Comparison of ENCODE assay signal across 11 mouse cellular contexts in the genomic region with DNA sequence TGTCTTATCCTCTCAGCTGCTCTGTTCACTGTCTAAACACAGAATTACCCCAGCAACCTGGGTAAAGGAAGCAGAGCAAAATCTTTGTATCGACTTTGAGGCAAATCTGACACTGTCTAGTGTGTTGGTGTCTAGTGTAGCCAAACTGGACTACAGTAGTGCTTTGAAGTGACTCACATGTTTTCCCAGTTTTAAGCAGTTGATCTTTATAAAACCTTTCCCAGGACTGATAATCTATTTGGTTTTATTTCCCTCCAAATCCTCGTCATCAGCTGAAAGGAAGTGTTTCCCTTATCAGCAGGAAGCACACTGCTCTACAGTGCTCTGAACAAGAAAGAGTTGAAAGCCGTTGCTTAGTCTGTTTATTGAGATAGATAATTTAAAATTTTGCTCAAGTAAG.
DNase-seq lines count a peak whose midpoint lies in the region; ATAC-seq and TF ChIP-seq lines count a peak whose summit lies in the region.
"Had no signal": no experiment of that assay in that cellular context is flagged by ENCODE, and none has a peak within 500 bp of the region (broad histone marks: within the 10 kb centered on the region; RNA-seq: fewer than 3 reads in every experiment).

No protein-coding gene starts in this region.

- H3K27me3 ChIP-seq in hindbrain, embryonic 10.5 days (ENCODE audit: insufficient read depth, poor library complexity, severe bottlenecking) = no peaks in the 10 kb centered on the region
- 0 out of 2 replicates have a peak, but pooled peaks cover 3% of the 10 kb centered on the region for H3K27me3 ChIP-seq in hindbrain, embryonic 13.5 days
- H3K27me3 ChIP-seq in midbrain, embryonic 11.5 days (ENCODE audit: control insufficient read depth, insufficient read depth, low read length) = no peaks in the 10 kb centered on the region
- H3K27me3 ChIP-seq in midbrain, postnatal 0 days (ENCODE audit: insufficient read depth, low read length) = no peaks in the 10 kb centered on the region
- no peaks in the 10 kb centered on the region for H3K27me3 ChIP-seq in limb, embryonic 10.5 days (ENCODE audit: low read depth, poor library complexity, severe bottlenecking)

- no peak overlapping the region for H3K4me2 ChIP-seq in hindbrain, embryonic 13.5 days
- H3K4me2 ChIP-seq in midbrain, embryonic 11.5 days = no peak overlapping the region
- H3K4me2 ChIP-seq in midbrain, postnatal 0 days (ENCODE audit: low read depth, low read length, poor library complexity, severe bottlenecking) = no peak overlapping the region

- H3K4me1 ChIP-seq in hindbrain, embryonic 10.5 days (replicated peaks) = peaks cover 26% of the 10 kb centered on the region
- H3K4me1 ChIP-seq in hindbrain, embryonic 13.5 days (replicated peaks) = peaks cover 13% of the 10 kb centered on the region
- peaks cover 19% of the 10 kb centered on the region for H3K4me1 ChIP-seq in midbrain, embryonic 11.5 days (ENCODE audit: control insufficient read depth, insufficient read depth, low read length)
- H3K4me1 ChIP-seq in midbrain, postnatal 0 days (ENCODE audit: insufficient read depth, low read length) = no peaks in the 10 kb centered on the region
- peaks cover under 1% of the 10 kb centered on the region; the same call in 1 of the 2 replicates for H3K4me1 ChIP-seq in limb, embryonic 10.5 days

- no peaks in the 10 kb centered on the region for H3K9me3 ChIP-seq in hindbrain, embryonic 10.5 days
- H3K9me3 ChIP-seq in hindbrain, embryonic 13.5 days = no peaks in the 10 kb centered on the region
- H3K9me3 ChIP-seq in midbrain, embryonic 11.5 days (ENCODE audit: control insufficient read depth, low read length) = no peaks in the 10 kb centered on the region
- no peaks in the 10 kb centered on the region for H3K9me3 ChIP-seq in midbrain, postnatal 0 days (ENCODE audit: low read length)
- H3K9me3 ChIP-seq in limb, embryonic 10.5 days (replicated peaks) = no peaks in the 10 kb centered on the region

- H3K36me3 ChIP-seq in hindbrain, embryonic 10.5 days = no peaks in the 10 kb centered on the region
- no peaks in the 10 kb centered on the region for H3K36me3 ChIP-seq in hindbrain, embryonic 13.5 days
- H3K36me3 ChIP-seq in midbrain, embryonic 11.5 days (ENCODE audit: control insufficient read depth, insufficient read depth, low read length) = no peaks in the 10 kb centered on the region
- no peaks in the 10 kb centered on the region for H3K36me3 ChIP-seq in midbrain, postnatal 0 days (ENCODE audit: insufficient read depth, low read length)
- H3K36me3 ChIP-seq in limb, embryonic 10.5 days = no peaks in the 10 kb centered on the region

- DNase-seq in hindbrain, embryonic 10.5 days (ENCODE audit: low spot score) = no peak
- DNase-seq in midbrain, embryonic 11.5 days (ENCODE audit: low spot score, missing footprints) = no peak
- DNase-seq in midbrain, postnatal 0 days (ENCODE audit: low spot score) = no peak
- peak; percentile 23 for DNase-seq in induced T-regulatory cell, adult 2 months (ENCODE audit: low read depth)
- DNase-seq in urinary bladder, postnatal 14 days (ENCODE audit: low spot score) = no peak
- DNase-seq in cerebellum, adult 8-10 months = no peak
- DNase-seq in limb, embryonic 10.5 days (ENCODE audit: low spot score) = no peak
- DNase-seq: right cerebral cortex, postnatal 25 days had no signal

- ATAC-seq in hindbrain, embryonic 13.5 days (ENCODE audit: low FRiP score) = no peak
- ATAC-seq in midbrain, embryonic 11.5 days (ENCODE audit: low FRiP score) = no peak
- ATAC-seq in midbrain, postnatal 0 days (ENCODE audit: low FRiP score) = no peak
- ATAC-seq: forebrain, embryonic 14.5 days had no signal

- no peak overlapping the region for H3K9ac ChIP-seq in hindbrain, embryonic 13.5 days
- no peak overlapping the region for H3K9ac ChIP-seq in midbrain, embryonic 11.5 days (ENCODE audit: low read length)
- H3K9ac ChIP-seq in midbrain, postnatal 0 days (replicated peaks; ENCODE audit: low read length, poor library complexity, severe bottlenecking) = no peak overlapping the region

- no peak overlapping the region for H3K4me3 ChIP-seq in hindbrain, embryonic 10.5 days
- no peak overlapping the region for H3K4me3 ChIP-seq in hindbrain, embryonic 13.5 days
- no peak overlapping the region for H3K4me3 ChIP-seq in midbrain, embryonic 11.5 days (ENCODE audit: low read depth, low read length)
- H3K4me3 ChIP-seq in midbrain, postnatal 0 days (ENCODE audit: low read depth, low read length) = no peak overlapping the region
- H3K4me3 ChIP-seq in limb, embryonic 10.5 days = no peak overlapping the region

- WGBS in hindbrain, embryonic 10.5 days = 65% methylated on average over 3 of the region's 3 CpGs
- WGBS in hindbrain, embryonic 13.5 days = 70% methylated on average over 3 of the region's 3 CpGs
- 58% methylated on average over 3 of the region's 3 CpGs for WGBS in midbrain, embryonic 11.5 days
- WGBS in midbrain, postnatal 0 days = 53% methylated on average over 3 of the region's 3 CpGs
- WGBS in limb, embryonic 10.5 days = 58% methylated on average over 3 of the region's 3 CpGs

- 0 out of 2 replicates have a peak overlapping the region, but pooled peaks have one; percentile 50 for H3K27ac ChIP-seq in hindbrain, embryonic 10.5 days
- H3K27ac ChIP-seq in hindbrain, embryonic 13.5 days = no peak overlapping the region
- H3K27ac ChIP-seq in midbrain, embryonic 11.5 days (ENCODE audit: low read depth, low read length) = peak overlapping the region; percentile 6; the same call in 1 of the 2 replicates
- H3K27ac ChIP-seq in midbrain, postnatal 0 days (ENCODE audit: low read depth, low read length) = no peak overlapping the region
- no peak overlapping the region for H3K27ac ChIP-seq in limb, embryonic 10.5 days
- H3K27ac ChIP-seq: macrophage had no signal

- no peak for TF ChIP-seq CTCF in midbrain, postnatal 0 days (IDR thresholded peaks at IDR 0.05)

Comparison
In these comparisons a context has a peak if more than half of its experiments do, and no peak if none do; other contexts are left out.
1. H3K27ac ChIP-seq: peak in hindbrain, embryonic 10.5 days (single experiment) and midbrain, embryonic 11.5 days (single experiment); none in hindbrain, embryonic 13.5 days (single experiment), midbrain, postnatal 0 days (single experiment) and limb, embryonic 10.5 days (single experiment).